ENCODE assay signal across 8 mouse cellular contexts in genomic region chr13:107955327-107956110, GRCm38 (mm10).
A peak's percentile ranks its signal among the peaks of the same experiment; 100 is the strongest.
DNase-seq lines count a peak whose midpoint lies in the region; ATAC-seq lines count a peak whose summit lies in the region.

No protein-coding gene starts in this region.

- WGBS in forebrain, embryonic 16.5 days = 6% methylated on average over 15 of the region's 18 CpGs
- 10% methylated on average over 13 of the region's 18 CpGs for WGBS in neural tube, embryonic 12.5 days

- H3K4me3 ChIP-seq in forebrain, embryonic 16.5 days (replicated peaks; ENCODE audit: low read length) = no peak overlapping the region
- no peak overlapping the region for H3K4me3 ChIP-seq in neural tube, embryonic 12.5 days

- peaks cover 11% of the 10 kb centered on the region for H3K4me1 ChIP-seq in forebrain, embryonic 16.5 days (replicated peaks; ENCODE audit: control insufficient read depth, insufficient read depth, low read length)
- peaks cover 24% of the 10 kb centered on the region for H3K4me1 ChIP-seq in neural tube, embryonic 12.5 days

- H3K36me3 ChIP-seq in forebrain, embryonic 16.5 days (ENCODE audit: control insufficient read depth, insufficient read depth) = no peaks in the 10 kb centered on the region
- no peaks in the 10 kb centered on the region for H3K36me3 ChIP-seq in neural tube, embryonic 12.5 days

- H3K27ac ChIP-seq in forebrain, embryonic 16.5 days (ENCODE audit: low read length) = no peak overlapping the region
- 0 out of 2 replicates have a peak overlapping the region, but pooled peaks have one; percentile 12 for H3K27ac ChIP-seq in neural tube, embryonic 12.5 days

- ATAC-seq in forebrain, embryonic 16.5 days = peak; percentile 77
- ATAC-seq in neural tube, embryonic 12.5 days (ENCODE audit: low FRiP score, low read depth) = peak; percentile 94

- H3K9ac ChIP-seq in forebrain, embryonic 16.5 days (replicated peaks; ENCODE audit: low read depth, low read length) = no peak overlapping the region
- H3K9ac ChIP-seq in neural tube, embryonic 12.5 days = no peak overlapping the region

- no peaks in the 10 kb centered on the region for H3K27me3 ChIP-seq in forebrain, embryonic 16.5 days (replicated peaks; ENCODE audit: control insufficient read depth, insufficient read depth, low read length)
- H3K27me3 ChIP-seq in neural tube, embryonic 12.5 days (replicated peaks) = no peaks in the 10 kb centered on the region

- no peaks in the 10 kb centered on the region for H3K9me3 ChIP-seq in forebrain, embryonic 16.5 days (ENCODE audit: control insufficient read depth, low read length)
- no peaks in the 10 kb centered on the region for H3K9me3 ChIP-seq in neural tube, embryonic 12.5 days

- peak overlapping the region; percentile 5; the same call in 1 of the 2 replicates for H3K4me2 ChIP-seq in forebrain, embryonic 16.5 days (ENCODE audit: low read length)
- peak overlapping the region; percentile 38 for H3K4me2 ChIP-seq in neural tube, embryonic 12.5 days (replicated peaks)

- peak; percentile 71 for DNase-seq in 416B (ENCODE audit: low read depth)
- DNase-seq in R1 (ENCODE audit: low read depth, low spot score) = peak; percentile 99
- peak; percentile 44 to 58 for DNase-seq in kidney, postnatal 4 days
- no peak for DNase-seq in ovary, adult 18-20 months (ENCODE audit: low spot score)
- no peak for DNase-seq in layer of hippocampus, adult 8-10 months (ENCODE audit: low spot score in 2 of 2)
- no peak for DNase-seq in right cerebral cortex, postnatal 36 days (ENCODE audit: low spot score in 2 of 2)

Comparison
In these comparisons a context has a peak if more than half of its experiments do, and no peak if none do; other contexts are left out.
1. DNase-seq: peak in 416B (single experiment), R1 (single experiment) and kidney, postnatal 4 days (2 of 2); none in ovary, adult 18-20 months (single experiment), layer of hippocampus, adult 8-10 months (0 of 2) and right cerebral cortex, postnatal 36 days (0 of 2).